Mouse (Mus musculus) CH12.LX (cell line): ENCODE data around the gene Ttpal. TPM values are rescaled to one million over a fixed set of nuclear protein-coding genes. Genes with fewer than 3 reads are reported as not detected.
A peak's percentile ranks its signal among the peaks of the same experiment; 100 is the strongest.

Experiments used
- DNase-seq: peaks from one replicate; pipeline ENCODE4 v3.0.0-alpha.2; 2013; ENCODE audit errors: extremely low read depth
- H3K27ac ChIP-seq: 2 replicates; pipeline ENCODE4 v1.5.1; 2012; ENCODE audit warnings: low read depth, mild to moderate bottlenecking, control low read depth, moderate library complexity; ENCODE audit not compliant: insufficient read depth
- H3K27me3 ChIP-seq: replicated peaks from 2 replicates; pipeline ENCODE3; 2012; ENCODE audit warnings: inconsistent platforms
- H3K36me3 ChIP-seq, 2 experiments: replicated peaks in 1 of 2; 2 replicates each; pipeline versions ENCODE3 to v1.6.1; 2012; ENCODE audit warnings: inconsistent platforms in 1 of 2, low read length in 1 of 2, mild to moderate bottlenecking in 1 of 2, mixed read lengths in 1 of 2, moderate library complexity in 1 of 2; ENCODE audit not compliant: control insufficient read depth in 1 of 2, insufficient read depth in 1 of 2
- H3K4me1 ChIP-seq, 2 experiments: 2 replicates each; pipeline ENCODE4 v1.6.1; 2012; ENCODE audit warnings: inconsistent platforms in 1 of 2, moderate library complexity in 1 of 2; ENCODE audit not compliant: insufficient read depth in 2 of 2, control insufficient read depth in 1 of 2
- H3K4me2 ChIP-seq: 2 replicates; pipeline ENCODE4 v1.6.1; 2012; ENCODE audit warnings: low read depth, mild to moderate bottlenecking, control low read depth; ENCODE audit not compliant: poor library complexity, insufficient read depth, severe bottlenecking
- H3K4me3 ChIP-seq, 3 experiments: fragments of 150-350 bp in 1 of 3; sonication (generic) in 1 of 3; replicated peaks in 1 of 3; 2 replicates each; pipeline versions ENCODE3 to v1.5.1; 2011 to 2012; ENCODE audit warnings: low read depth in 2 of 3, low read length in 2 of 3, mild to moderate bottlenecking in 2 of 3, moderate library complexity in 2 of 3, control low read depth in 1 of 3, improper control_type of control experiment in 1 of 3, inconsistent platforms in 1 of 3, mixed read lengths in 1 of 3; ENCODE audit not compliant: poor library complexity in 1 of 3
- H3K79me2 ChIP-seq: replicated peaks from 2 replicates; pipeline ENCODE4 v1.6.1; 2012; ENCODE audit warnings: mild to moderate bottlenecking, moderate library complexity; ENCODE audit not compliant: control insufficient read depth, poor library complexity, insufficient read depth, severe bottlenecking; ENCODE audit errors: extremely low read depth
- H3K9ac ChIP-seq: 2 replicates; pipeline ENCODE4 v1.6.1; 2012; ENCODE audit warnings: low read depth, mild to moderate bottlenecking, control low read depth, moderate library complexity; ENCODE audit not compliant: insufficient read depth
- H3K9me3 ChIP-seq: replicated peaks from 2 replicates; pipeline ENCODE3; 2012; ENCODE audit warnings: low read length, inconsistent platforms, mixed read lengths
- BHLHE40 ChIP-seq: IDR thresholded peaks from 2 replicates; pipeline ENCODE4 v1.6.1; 2011; ENCODE audit warnings: mild to moderate bottlenecking, low read depth, low read length, improper control_type of control experiment
- CTCF ChIP-seq, 2 experiments: IDR thresholded peaks in 1 of 2; conservative IDR thresholded peaks in 1 of 2; 2 replicates each; pipeline ENCODE4 v1.5.1; 2011 to 2012; ENCODE audit warnings: low read depth in 2 of 2, low read length in 2 of 2, improper control_type of control experiment in 1 of 2, inconsistent platforms in 1 of 2, mild to moderate bottlenecking in 1 of 2, moderate library complexity in 1 of 2
- ETS1 ChIP-seq: conservative IDR thresholded peaks from 2 replicates; pipeline ENCODE4 v1.6.1; 2012; ENCODE audit warnings: low read depth, mild to moderate bottlenecking, inconsistent platforms, low read length, improper control_type of control experiment, moderate library complexity
- GABPA ChIP-seq: IDR thresholded peaks from 2 replicates; pipeline ENCODE4 v1.6.1; 2012; ENCODE audit warnings: low read depth, low read length, improper control_type of control experiment, inconsistent platforms; ENCODE audit not compliant: insufficient replicate concordance
- MAZ ChIP-seq: IDR thresholded peaks from 2 replicates; pipeline ENCODE4 v1.6.1; 2012; ENCODE audit warnings: low read depth, mild to moderate bottlenecking, inconsistent platforms, low read length, improper control_type of control experiment, moderate library complexity
- MYC ChIP-seq: IDR thresholded peaks from 2 replicates; pipeline ENCODE4 v1.6.1; 2011; ENCODE audit warnings: low read depth, mild to moderate bottlenecking, improper control_type of control experiment, low read length
- POLR2AphosphoS2 ChIP-seq: IDR thresholded peaks from 2 replicates; pipeline ENCODE4 v1.6.1; 2011; ENCODE audit warnings: low read depth, low read length, improper control_type of control experiment
- SIN3A ChIP-seq: IDR thresholded peaks from 2 replicates; pipeline ENCODE4 v1.6.1; 2012; ENCODE audit warnings: low read length, improper control_type of control experiment, inconsistent platforms
- SMC3 ChIP-seq: IDR thresholded peaks from 2 replicates; pipeline ENCODE4 v1.6.1; 2011; ENCODE audit warnings: low read depth, low read length, improper control_type of control experiment
- TBP ChIP-seq: conservative IDR thresholded peaks from 2 replicates; pipeline ENCODE4 v1.6.1; 2011; ENCODE audit warnings: low read depth, low read length, improper control_type of control experiment
- UBTF ChIP-seq: IDR thresholded peaks from 2 replicates; pipeline ENCODE4 v1.6.1; 2012; ENCODE audit warnings: low read depth, mild to moderate bottlenecking, inconsistent platforms, low read length, improper control_type of control experiment, moderate library complexity
- ZC3H11A ChIP-seq: IDR thresholded peaks from 2 replicates; pipeline ENCODE4 v1.6.1; 2012; ENCODE audit warnings: low read depth, mild to moderate bottlenecking, inconsistent platforms, low read length, improper control_type of control experiment
- ZMIZ1 ChIP-seq: IDR thresholded peaks from 2 replicates; pipeline ENCODE4 v1.6.1; 2012; ENCODE audit warnings: low read depth, mild to moderate bottlenecking, inconsistent platforms, low read length, improper control_type of control experiment
- dilution Hi-C: fragments of 300-500 bp; cut with MboI; formaldehyde crosslinking; loops from 2 replicates; pipeline ENCODE4 v1.14.3; 2020; ENCODE audit warnings: low sequenced_read_pairs; ENCODE audit not compliant: extremely low pct_unique_long_range_greater_than_20kb, extremely low pct_ligation_motif_present
- in situ Hi-C: fragments of 300-500 bp; cut with MboI; formaldehyde crosslinking; loops from 3 replicates; pipeline ENCODE4 v1.14.3; 2019; ENCODE audit warnings: low sequenced_read_pairs, low pct_ligation_motif_present, low pct_unique_long_range_greater_than_20kb, mixed read lengths
- polyA plus RNA-seq: library from polyadenylated mRNA; unstranded; fragments of >175 nt; gene quantifications from 2 replicates; pipeline ENCODE4 v1.2.1, GENCODE M21; 2012; ENCODE audit warnings: low read depth; ENCODE audit not compliant: insufficient read length
- total RNA-seq, 2 experiments: library from RNA; depleted of rRNA; stranded (reverse); fragments of 300-350 nt in 1 of 2; fragments of >200 nt in 1 of 2; gene quantifications; 2 replicates each; pipeline ENCODE4 v1.2.3; 2012 to 2014

The Ttpal gene
- total and polyA plus RNA-seq, 3 experiments, result 21.9 to 38.9 (median 25.7) TPM

- DNase-seq, result no peak
- dilution Hi-C loops, result no loop called here
- H3K4me3 ChIP-seq, result no peak overlapping the region
- H3K9me3 ChIP-seq, result peaks cover 4% of the 10 kb centered on the region
- peaks cover 3% of the 10 kb centered on the region for H3K79me2 ChIP-seq
- TF ChIP-seq MYC (no peak), ZC3H11A (no peak), SMC3 (no peak), SIN3A (no peak), MAZ (no peak), CTCF (conservative IDR thresholded peaks at IDR 0.05 in 1 of 2, IDR thresholded peaks at IDR 0.05 in 1 of 2; ENCODE audit: low read depth in 2 of 2, low read length in 2 of 2) (no peak), BHLHE40 (no peak), UBTF (no peak)
- H3K27ac ChIP-seq, result no peak overlapping the region
- H3K4me2 ChIP-seq, result no peak overlapping the region
- in situ Hi-C loops, result no loop called here
- no peak overlapping the region for H3K9ac ChIP-seq
- peaks cover 73 to 96% of the 10 kb centered on the region in 2 experiments for H3K36me3 ChIP-seq
- no peaks in the 10 kb centered on the region for H3K27me3 ChIP-seq
- peaks cover 5 to 33% of the 10 kb centered on the region in 2 experiments; a peak in 2 of 4 replicates for H3K4me1 ChIP-seq
Measured at GRCm38 (mm10) chr2:163611176-163611575, 9.1 kb downstream of the Ttpal start.

GRCm38 (mm10) chr2:163613206-163613605 is 11.1 kb downstream of the Ttpal start:
- TF ChIP-seq TBP (no peak), POLR2AphosphoS2 (0 out of 2 replicates have a peak, but pooled peaks have one; percentile 34)
- dilution Hi-C loops, result no loop called here
- Histone ChIP-seq H3K4me1 (peaks cover 0 to 13% of the 10 kb centered on the region in 2 experiments; a peak in 2 of 4 replicates), H3K36me3 (peaks cover 68 to 95% of the 10 kb centered on the region in 2 experiments), H3K4me2 (no peak overlapping the region), H3K27me3 (no peaks in the 10 kb centered on the region), H3K27ac (no peak overlapping the region), H3K9me3 (peaks cover 4% of the 10 kb centered on the region), H3K4me3 (no peak overlapping the region), H3K79me2 (no peaks in the 10 kb centered on the region), H3K9ac (no peak overlapping the region)
- DNase-seq, result no peak
- in situ Hi-C loops, result no loop called here

- dilution Hi-C loops (no loop called here), in situ Hi-C loops (no loop called here)
- H3K36me3 ChIP-seq, result peaks cover 72 to 98% of the 10 kb centered on the region in 2 experiments
- H3K27me3 ChIP-seq, result no peaks in the 10 kb centered on the region
- no peak overlapping the region for H3K4me2 ChIP-seq
- TF ChIP-seq UBTF, result no peak
- no peak for TF ChIP-seq GABPA
- TF ChIP-seq ZMIZ1, result 0 out of 2 replicates have a peak, but pooled peaks have one; percentile 10
- no peak for TF ChIP-seq ETS1
- H3K4me1 ChIP-seq, result peaks cover 0 to 6% of the 10 kb centered on the region in 2 experiments; a peak in 2 of 4 replicates
- no peaks in the 10 kb centered on the region for H3K79me2 ChIP-seq
- no peak overlapping the region for H3K9ac ChIP-seq
- no peak overlapping the region for H3K4me3 ChIP-seq
- no peak overlapping the region for H3K27ac ChIP-seq
- H3K9me3 ChIP-seq, result peaks cover 4% of the 10 kb centered on the region
- DNase-seq, result no peak
Measured at GRCm38 (mm10) chr2:163613990-163614389, 11.9 kb downstream of the Ttpal start.
